Mouse (Mus musculus) ES-CJ7 (cell line): ENCODE data around the gene Garem2.

ENCODE experiments used
- DNase-seq: peaks from one replicate; pipeline ENCODE4 v3.0.0; 2011; ENCODE audit warnings: low read depth, low spot score

Gene Garem2

GRCm38 (mm10) chr5:30153222-30153621 lies 48.3 kb downstream of the Garem2 start:
- no peak for DNase-seq

GRCm38 (mm10) chr5:30154013-30154412 lies 49.1 kb downstream of the Garem2 start:
- DNase-seq, result peak; percentile 22

GRCm38 (mm10) chr5:30154474-30155394 lies 49.8 kb downstream of the Garem2 start, which contains the start of the genes Hadha and Hadhb:
Gene Hadha (minus strand): TSS chr5:30155162.
Gene Hadhb (plus strand): TSS chr5:30155248.
- DNase-seq, result peak; percentile 91

GRCm38 (mm10) chr5:30155395-30155792 lies 50.4 kb downstream of the Garem2 start:
- DNase-seq, result no peak

- DNase-seq, result no peak
These were observed 51.1 kb downstream of the Garem2 start for GRCm38 (mm10) chr5:30155821-30156629.

- no peak for DNase-seq
These were observed 54.6 kb downstream of the Garem2 start for GRCm38 (mm10) chr5:30159601-30160000.

- DNase-seq, result no peak
These were observed 56.9 kb downstream of the Garem2 start for GRCm38 (mm10) chr5:30161836-30162235.

- no peak for DNase-seq
These were observed 57.4 kb downstream of the Garem2 start for GRCm38 (mm10) chr5:30162339-30162738.

GRCm38 (mm10) chr5:30165234-30165946 lies 60.4 kb downstream of the Garem2 start:
- DNase-seq, result no peak
